Mouse (Mus musculus) hindbrain, embryonic 14.5 days (tissue): ENCODE measurements around the gene Ufc1. TPM values are rescaled to one million over a fixed set of nuclear protein-coding genes. Genes with fewer than 3 reads are reported as not detected.
"Not testable (repeated sequence)": the region's sequence is repeated elsewhere in the genome, so short reads cannot be mapped to it uniquely, and the experiment has no call there.

Experiments used
- ATAC-seq: fragments of 200-750 bp; cut with Nextera tagmentation; 2 replicates; pipeline ENCODE4 v1.8.0; 2017; ENCODE audit warnings: moderate number of reproducible peaks, mild to moderate bottlenecking, moderate TSS enrichment, moderate library complexity; ENCODE audit not compliant: low FRiP score
- DNase-seq: peaks from one replicate; pipeline ENCODE4 v3.0.0-alpha.2; 2015; ENCODE audit warnings: low spot score
- H3K27ac ChIP-seq: fragments of 300-500 bp; sonication (generic); 2 replicates; pipeline ENCODE4 v1.5.1; 2014; ENCODE audit warnings: mild to moderate bottlenecking, moderate library complexity
- H3K27me3 ChIP-seq: fragments of 300-500 bp; sonication (generic); 2 replicates; pipeline ENCODE4 v1.6.1; 2014; ENCODE audit warnings: mild to moderate bottlenecking, low read length, mixed read lengths; ENCODE audit not compliant: control insufficient read depth, insufficient read depth
- H3K36me3 ChIP-seq: fragments of 300-500 bp; sonication (generic); replicated peaks from 2 replicates; pipeline ENCODE4 v1.6.1; 2014; ENCODE audit not compliant: control insufficient read depth, insufficient read depth
- H3K4me1 ChIP-seq: fragments of 300-500 bp; sonication (generic); replicated peaks from 2 replicates; pipeline ENCODE4 v1.6.1; 2014; ENCODE audit warnings: antibody characterized with exemption, low read length, mixed read lengths; ENCODE audit not compliant: control insufficient read depth, insufficient read depth
- H3K4me2 ChIP-seq: fragments of 300-500 bp; sonication (generic); replicated peaks from 2 replicates; pipeline ENCODE4 v1.6.1; 2014; ENCODE audit warnings: mild to moderate bottlenecking, moderate library complexity
- H3K4me3 ChIP-seq: fragments of 300-500 bp; sonication (generic); replicated peaks from 2 replicates; pipeline ENCODE4 v1.5.1; 2014; ENCODE audit warnings: mild to moderate bottlenecking, low read length
- H3K9ac ChIP-seq: fragments of 300-500 bp; sonication (generic); 2 replicates; pipeline ENCODE4 v1.6.1; 2014
- H3K9me3 ChIP-seq: fragments of 300-500 bp; sonication (generic); 2 replicates; pipeline ENCODE4 v1.6.1; 2016; ENCODE audit warnings: low read length; ENCODE audit not compliant: control insufficient read depth
- WGBS: fragments of 180-500 bp; shearing (Covaris S2); extraction: QIAGEN DNeasy Blood & Tissue Kit; methylation state at CpG from one replicate; pipeline ENCODE4 v1.1.7; 2014; 5-methylcytosine and 5-hydroxymethylcytosine counted together
- polyA plus RNA-seq: library from polyadenylated mRNA; unstranded; fragments of >200 nt; fragmentation: Nextera tagmentation; extraction: Ambion mirVana; gene quantifications from 2 replicates; pipeline ENCODE4 v1.2.1, GENCODE M21; 2014

The Ufc1 gene
- polyA plus RNA-seq, 1 experiment from 2014 or later = 131 TPM

DNA sequence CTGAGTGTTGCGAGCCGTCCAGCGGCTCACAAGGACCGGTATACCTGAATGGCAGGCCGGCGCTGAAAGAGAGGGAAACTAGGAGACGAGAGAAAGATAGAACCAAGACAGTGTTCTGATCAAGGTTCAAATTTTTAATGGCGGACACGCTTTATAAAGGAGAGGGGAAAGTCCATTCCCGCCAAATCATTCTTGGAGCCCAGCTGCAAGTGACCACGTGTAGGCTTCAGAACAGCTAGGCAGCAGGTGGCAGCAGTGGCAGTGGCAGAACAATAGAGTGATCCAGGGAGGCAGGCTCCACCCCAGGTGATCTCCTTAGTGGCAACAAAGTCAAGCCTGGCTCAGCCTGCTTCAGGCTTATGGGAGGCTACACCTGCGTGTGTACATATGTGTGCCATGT lies 52.9 kb downstream of the Ufc1 start:
- H3K4me2 ChIP-seq, H3K27me3 ChIP-seq, H3K4me1 ChIP-seq, ATAC-seq, H3K4me3 ChIP-seq, H3K9ac ChIP-seq, DNase-seq, H3K27ac ChIP-seq, H3K9me3 ChIP-seq: not testable (repeated sequence)
- H3K36me3 ChIP-seq = peaks cover 84% of the 10 kb centered on the region
- WGBS = 85% methylated on average over 12 of the region's 12 CpGs

DNA sequence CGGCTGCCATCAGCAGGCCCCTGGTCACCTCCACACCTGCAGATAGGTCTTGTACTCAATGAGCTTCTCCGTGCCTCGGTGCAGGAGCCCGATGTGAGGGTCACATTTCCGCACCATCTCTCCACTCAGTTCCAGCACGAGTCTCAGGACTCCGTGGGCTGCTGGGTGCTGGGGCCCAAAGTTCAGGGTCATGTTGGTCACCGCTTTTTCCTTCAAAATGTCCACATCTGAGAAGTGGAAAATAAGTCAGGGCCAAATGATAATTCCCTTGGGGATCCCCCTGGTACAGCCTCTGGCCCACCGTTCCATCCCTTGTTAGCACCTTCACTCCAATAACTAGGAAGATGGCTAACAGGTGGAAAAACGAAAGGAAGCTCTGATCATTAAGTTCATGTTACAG lies 53.9 kb downstream of the Ufc1 start:
- Histone ChIP-seq H3K4me1 (peaks cover 4% of the 10 kb centered on the region), H3K27ac (no peak overlapping the region), H3K9me3 (no peaks in the 10 kb centered on the region), H3K9ac (no peak overlapping the region), H3K36me3 (peaks cover 95% of the 10 kb centered on the region), H3K27me3 (no peaks in the 10 kb centered on the region), H3K4me2 (no peak overlapping the region), H3K4me3 (no peak overlapping the region)
- ATAC-seq (no peak), DNase-seq (no peak)
- WGBS = 94% methylated on average over 10 of the region's 10 CpGs

GRCm38 (mm10) chr1:171239992-171240744 lies 54.7 kb downstream of the Ufc1 start:
- Histone ChIP-seq H3K9me3 (no peaks in the 10 kb centered on the region), H3K36me3 (peaks cover 96% of the 10 kb centered on the region), H3K4me3 (no peak overlapping the region), H3K4me2 (no peak overlapping the region), H3K27me3 (no peaks in the 10 kb centered on the region), H3K4me1 (no peaks in the 10 kb centered on the region), H3K9ac (no peak overlapping the region), H3K27ac (no peak overlapping the region)
- DNase-seq (no peak), ATAC-seq (no peak)
- 81% methylated on average over 15 of the region's 15 CpGs for WGBS

Other genes with a start within 250 kb of the Ufc1 start
- gene Fcgr3, start 230.1 kb downstream of the Ufc1 start, polyA plus RNA-seq = 9.6 and 11.6 TPM in 2 replicates
- 11.7 and 20.3 TPM in 2 replicates for gene Cfap126, start 181.1 kb downstream of the Ufc1 start, polyA plus RNA-seq
- gene Sdhc, start 144.4 kb downstream of the Ufc1 start, polyA plus RNA-seq = 311 and 314 TPM in 2 replicates
- 3.5 and 4.8 TPM in 2 replicates for gene Mpz, start 144.3 kb downstream of the Ufc1 start, polyA plus RNA-seq
- 37.2 and 55.1 TPM in 2 replicates for gene Pcp4l1, start 98.8 kb downstream of the Ufc1 start, polyA plus RNA-seq
- gene Nr1i3, start 81.1 kb downstream of the Ufc1 start, polyA plus RNA-seq = 0.21 and 0.50 TPM in 2 replicates
- 41.2 and 47.0 TPM in 2 replicates for gene Tomm40l, start 72.5 kb downstream of the Ufc1 start, polyA plus RNA-seq
- 5.6 and 7.0 TPM in 2 replicates for gene Apoa2, start 70.0 kb downstream of the Ufc1 start, polyA plus RNA-seq
- gene Fcer1g, start 60.7 kb downstream of the Ufc1 start, polyA plus RNA-seq = 25.2 and 30.1 TPM in 2 replicates
- gene Adamts4, start 44.6 kb downstream of the Ufc1 start, polyA plus RNA-seq = 3.0 and 3.7 TPM in 2 replicates
- gene Ndufs2, start 43.6 kb downstream of the Ufc1 start, polyA plus RNA-seq = 218 and 247 TPM in 2 replicates
- 86.5 and 88.6 TPM in 2 replicates for gene B4galt3, start 24.7 kb downstream of the Ufc1 start, polyA plus RNA-seq
- gene Ppox, start 13.8 kb downstream of the Ufc1 start, polyA plus RNA-seq = 43.5 and 44.6 TPM in 2 replicates
- gene Usp21, start 7.0 kb downstream of the Ufc1 start, polyA plus RNA-seq = 80.1 and 85.8 TPM in 2 replicates
- gene Dedd, start 34.1 kb upstream of the Ufc1 start, polyA plus RNA-seq = 45.9 and 49.9 TPM in 2 replicates
- 36.6 and 37.8 TPM in 2 replicates for gene Nit1, start 50.6 kb upstream of the Ufc1 start, polyA plus RNA-seq
- 60.3 and 66.1 TPM in 2 replicates for gene Pfdn2, start 50.6 kb upstream of the Ufc1 start, polyA plus RNA-seq
- gene Klhdc9, start 65.8 kb upstream of the Ufc1 start, polyA plus RNA-seq = 2.6 and 3.9 TPM in 2 replicates
- 2.3 TPM in 2 replicates for gene Nectin4, start 75.1 kb upstream of the Ufc1 start, polyA plus RNA-seq
- 0.31 and 0.71 TPM in 2 replicates for gene Arhgap30, start 93.9 kb upstream of the Ufc1 start, polyA plus RNA-seq
- 166 and 175 TPM in 2 replicates for gene Usf1, start 116.3 kb upstream of the Ufc1 start, polyA plus RNA-seq
- 2.4 and 3.1 TPM in 2 replicates for gene Tstd1, start 123.8 kb upstream of the Ufc1 start, polyA plus RNA-seq
- gene F11r, start 142.5 kb upstream of the Ufc1 start, polyA plus RNA-seq = 12.8 and 14.0 TPM in 2 replicates
- gene Alyref2, start 208.5 kb upstream of the Ufc1 start, polyA plus RNA-seq = 23.0 and 29.8 TPM in 2 replicates
- gene Itln1, start 240.3 kb upstream of the Ufc1 start, polyA plus RNA-seq = not detected in 2 replicates